Mouse (Mus musculus): ENCODE data around the gene Dync1i1.
A peak's percentile ranks its signal among the peaks of the same experiment; 100 is the strongest.

- peak; percentile 79 for TF ChIP-seq CTCF (IDR thresholded peaks at IDR 0.05; ENCODE audit: low read depth)
- TF ChIP-seq EP300 (optimal IDR thresholded peaks at IDR 0.05) = no peak
Measured at GRCm38 (mm10) chr6:5802124-5802839, 76.8 kb downstream of the Dync1i1 start.
